Mouse (Mus musculus) kidney, postnatal 14 days (tissue): Measurements from ENCODE around the gene Dlx2.

Experiments
- DNase-seq: peaks from one replicate; pipeline ENCODE4 v3.0.0; 2022; ENCODE audit warnings: mixed read lengths

The Dlx2 gene

DNA sequence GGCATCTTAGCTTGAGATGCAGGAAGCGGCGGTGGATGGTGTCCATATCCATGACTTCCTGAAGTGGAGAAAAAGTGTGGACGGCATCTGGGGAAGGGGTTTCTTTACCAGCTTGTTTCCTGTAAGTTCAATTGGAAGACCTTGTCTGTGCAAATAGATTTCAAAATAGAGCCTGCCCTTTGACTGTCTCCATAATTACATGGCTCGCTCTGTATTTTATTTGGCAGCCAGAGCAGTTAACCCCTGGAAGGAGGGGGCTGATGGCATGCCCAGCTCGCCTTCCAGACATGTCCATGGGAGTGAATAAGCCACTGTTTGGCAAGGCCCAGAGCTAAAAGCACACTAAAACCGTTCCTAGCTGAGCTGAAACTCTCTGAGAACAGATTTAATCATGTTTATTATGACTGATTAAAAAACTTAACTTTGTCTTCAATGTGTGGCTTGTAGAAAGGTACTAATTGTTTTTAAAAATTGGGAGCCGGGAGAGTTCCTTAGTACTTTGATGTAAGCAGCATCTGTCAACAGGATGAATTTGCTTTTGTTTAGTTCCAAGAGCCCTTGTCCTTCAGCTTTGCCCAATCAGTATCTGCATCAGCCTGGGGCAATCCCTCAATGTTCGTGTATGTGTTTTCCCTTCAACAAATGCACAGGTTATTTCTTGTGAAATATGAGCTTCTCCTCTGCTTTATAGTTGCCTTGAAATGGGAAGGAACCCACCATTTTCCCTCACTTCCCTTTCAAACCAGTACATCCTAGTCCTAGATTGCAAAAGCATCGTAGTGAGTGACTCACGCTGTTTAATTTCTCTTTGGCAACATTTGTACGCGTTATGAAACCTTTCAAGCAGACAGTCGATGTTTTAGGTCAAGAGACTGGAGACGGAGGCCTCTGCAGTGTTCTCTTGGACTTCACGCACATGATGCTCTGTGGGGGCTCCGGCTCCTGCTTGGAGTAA is 47.0 kb downstream of the Dlx2 start:
- DNase-seq: no peak

- DNase-seq: no peak
These were observed 49.4 kb downstream of the Dlx2 start for GRCm38 (mm10) chr2:71497175-71497574.

DNA sequence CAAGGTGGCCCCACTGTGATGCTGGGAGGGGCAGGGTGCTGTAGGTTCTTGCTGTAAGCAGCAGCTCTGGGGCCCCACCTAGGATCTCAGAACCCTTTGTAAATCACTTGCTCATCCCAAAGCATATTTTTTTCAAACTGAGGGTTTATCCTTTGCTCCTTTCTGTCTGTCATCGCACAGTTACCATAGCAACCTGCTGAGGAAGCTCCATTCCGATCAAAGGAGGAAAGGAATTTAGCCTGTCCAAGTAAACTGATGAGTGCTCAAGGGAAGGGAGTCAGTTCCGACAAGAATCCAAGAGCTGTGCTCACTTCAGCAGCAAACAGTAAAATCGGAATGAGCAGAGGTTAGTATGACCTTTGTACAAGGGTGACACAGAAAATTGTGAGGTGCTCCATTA is 51.6 kb downstream of the Dlx2 start:
- no peak for DNase-seq

GRCm38 (mm10) chr2:71494503-71494902 is 52.1 kb downstream of the Dlx2 start:
- DNase-seq: no peak
